Mouse (Mus musculus) right cerebral cortex, postnatal 36 days (tissue): ENCODE data around the gene I830077J02Rik.

Experiments used
- DNase-seq, 2 experiments: peaks; one replicate each; pipeline ENCODE4 v3.0.0; 2022; ENCODE audit warnings: low spot score in 2 of 2, mixed read lengths in 1 of 2

Gene I830077J02Rik

DNA sequence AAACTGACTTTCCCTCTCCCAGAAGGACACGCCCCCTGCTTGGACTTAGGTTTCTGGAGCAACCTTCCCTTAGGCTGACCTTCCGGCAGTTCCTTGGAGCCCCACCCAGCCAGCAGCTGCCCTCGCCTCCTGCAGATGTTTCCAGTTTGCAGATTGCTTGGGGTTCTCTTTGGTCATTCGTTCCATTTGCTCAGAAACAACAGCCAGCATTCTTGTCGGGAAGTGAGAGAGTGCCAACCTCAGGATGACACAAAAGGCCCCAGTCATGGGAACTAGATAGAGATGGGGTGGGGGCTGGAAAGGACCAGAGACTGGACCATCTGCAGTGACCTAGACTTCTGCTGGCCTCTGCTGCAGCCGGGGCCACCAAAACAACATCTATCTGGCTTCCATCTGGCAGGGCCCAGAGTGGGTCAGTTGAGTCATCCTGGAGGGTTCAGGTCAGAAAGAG, 38.5 kb downstream of the I830077J02Rik start:
- DNase-seq: no peak

DNA sequence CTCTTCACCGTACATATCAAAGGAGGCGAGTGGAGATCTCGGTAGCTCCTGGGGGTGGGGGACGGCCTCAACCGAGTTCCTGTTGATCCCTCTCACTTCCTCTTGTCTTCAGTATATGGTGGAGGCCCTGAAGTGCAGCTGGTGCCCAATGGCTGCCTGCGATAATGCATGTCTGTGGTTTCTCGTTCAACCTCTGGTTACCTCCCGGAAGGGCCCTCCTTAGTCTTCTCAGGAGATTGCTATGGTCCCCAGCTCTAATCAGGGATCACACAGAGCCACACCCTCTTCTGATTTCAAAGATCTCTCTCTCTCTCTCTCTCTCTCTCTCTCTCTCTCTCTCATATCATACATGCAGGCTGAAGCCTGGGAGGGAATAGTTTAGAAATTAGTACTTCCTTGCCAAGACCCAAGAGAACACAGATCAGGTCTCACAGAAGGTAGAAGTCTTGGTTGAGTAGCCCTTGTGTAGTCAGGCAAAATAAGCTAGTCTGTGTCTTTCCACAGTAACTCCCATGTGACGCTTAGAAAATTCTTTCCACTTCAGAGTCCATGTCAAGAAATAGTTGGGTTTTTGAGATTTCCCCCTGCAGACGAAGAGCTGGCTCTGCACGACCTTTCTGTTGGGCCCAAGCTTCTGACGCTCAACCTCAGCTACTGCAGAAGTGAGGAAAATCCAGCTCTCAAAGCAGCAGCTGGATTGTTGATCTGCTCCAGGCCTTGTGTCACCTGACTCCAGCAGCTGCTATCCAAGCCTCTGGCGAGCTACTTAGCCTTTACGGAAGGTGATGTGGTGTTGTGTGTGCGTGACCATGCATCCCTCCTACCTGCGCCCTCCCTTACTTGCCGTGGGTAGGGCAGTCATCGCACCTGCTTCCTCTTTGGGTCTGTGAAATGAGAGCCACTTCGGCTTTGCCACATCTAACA, 39.6 kb downstream of the I830077J02Rik start:
- DNase-seq: no peak

DNA sequence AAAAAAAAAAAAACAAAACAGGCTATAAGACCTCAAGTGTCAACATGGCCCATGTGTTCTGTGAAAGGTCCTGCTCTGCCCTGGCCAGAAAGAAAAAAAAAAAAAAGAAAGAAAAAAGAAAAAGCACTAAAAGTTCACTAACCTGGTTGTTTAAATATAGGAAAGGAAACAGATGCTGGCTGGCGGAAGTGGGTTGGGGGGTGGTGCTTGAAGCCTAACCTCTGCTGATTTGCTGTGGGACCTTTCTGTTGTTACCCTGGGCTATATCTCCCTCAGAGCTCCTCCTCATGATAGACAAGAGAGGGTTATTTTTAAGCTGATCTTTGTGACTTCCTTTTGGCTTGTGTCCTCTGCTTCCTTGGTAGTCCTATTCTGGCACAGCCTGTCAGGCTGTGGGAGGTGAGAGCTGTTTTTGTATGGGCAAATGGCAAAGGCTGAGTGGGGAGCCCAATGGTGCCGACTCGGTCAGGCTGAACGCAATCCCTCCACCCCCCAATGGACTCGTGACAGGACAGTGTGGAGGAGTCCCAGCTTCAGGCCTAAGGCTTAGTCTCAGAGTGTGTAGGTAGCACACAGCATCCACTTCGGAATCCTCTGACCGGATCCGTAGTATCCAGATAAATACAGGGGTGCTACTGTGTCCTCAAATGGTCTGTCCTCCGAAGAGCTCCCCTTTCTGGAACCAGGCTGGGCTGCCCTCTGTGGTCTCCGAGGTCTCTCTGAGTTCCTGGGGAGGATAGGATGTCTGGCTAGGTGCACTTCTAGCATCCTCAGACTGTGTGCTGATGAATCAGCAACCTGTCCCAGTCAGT, 40.5 kb downstream of the I830077J02Rik start:
- no peak for DNase-seq

DNA sequence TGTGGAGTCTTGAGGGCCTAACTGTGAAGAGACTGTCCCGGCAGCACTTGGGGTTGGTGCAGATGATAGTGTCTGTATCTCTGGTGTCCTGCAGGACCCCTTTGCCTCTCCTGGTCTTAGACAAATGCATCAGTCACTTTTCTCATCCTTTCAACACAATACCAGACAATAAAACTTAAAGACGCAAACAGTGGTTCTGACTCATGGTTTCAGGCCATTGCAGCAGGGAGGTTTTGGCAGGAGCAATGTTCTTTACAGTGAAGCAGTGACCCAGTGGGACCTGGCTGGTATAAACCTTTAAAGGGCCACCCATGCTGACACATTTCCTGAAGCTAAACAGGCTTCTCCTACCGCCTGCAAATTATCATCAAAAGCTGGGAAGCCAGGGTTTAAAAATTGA, 41.3 kb downstream of the I830077J02Rik start:
- DNase-seq: no peak

DNA sequence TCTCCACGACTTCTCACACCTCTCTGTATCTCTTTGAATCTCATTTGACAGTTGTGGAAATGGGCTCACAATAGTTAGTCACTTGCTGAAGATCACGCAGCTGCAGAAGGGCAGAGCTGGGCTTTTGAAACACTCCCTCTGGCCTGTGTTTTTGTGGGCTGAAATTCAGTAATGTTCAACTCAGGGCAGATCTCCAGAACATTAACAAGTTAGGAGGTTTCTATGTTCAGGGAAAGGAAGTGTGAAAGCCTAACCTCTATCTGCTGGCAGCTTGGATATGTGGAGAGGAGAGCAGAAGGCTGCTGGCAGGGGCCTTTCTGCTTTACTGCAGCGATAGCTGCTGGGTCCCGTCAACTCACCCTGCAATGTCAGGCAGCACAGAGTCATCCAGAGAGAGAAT, 42.2 kb downstream of the I830077J02Rik start:
- no peak for DNase-seq

DNA sequence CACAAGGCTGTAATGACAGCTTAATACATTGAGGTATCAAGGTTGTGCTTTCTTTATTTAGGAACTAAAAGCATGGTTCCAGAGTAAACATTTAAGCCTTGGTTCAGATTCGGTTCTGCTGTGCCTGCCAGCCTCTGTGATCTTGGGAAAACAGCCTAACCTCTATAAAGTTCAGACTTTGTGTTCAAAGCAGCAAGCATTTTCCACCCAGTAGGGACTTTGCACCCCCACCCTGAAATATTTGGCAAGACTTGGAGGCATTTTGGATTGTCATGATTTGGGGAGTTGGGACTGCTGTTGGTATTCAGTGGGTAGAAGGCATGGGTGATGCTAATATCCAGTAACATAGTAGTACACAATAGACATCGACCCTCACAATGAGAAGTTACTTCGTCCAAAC, 43.5 kb downstream of the I830077J02Rik start:
- no peak for DNase-seq

DNA sequence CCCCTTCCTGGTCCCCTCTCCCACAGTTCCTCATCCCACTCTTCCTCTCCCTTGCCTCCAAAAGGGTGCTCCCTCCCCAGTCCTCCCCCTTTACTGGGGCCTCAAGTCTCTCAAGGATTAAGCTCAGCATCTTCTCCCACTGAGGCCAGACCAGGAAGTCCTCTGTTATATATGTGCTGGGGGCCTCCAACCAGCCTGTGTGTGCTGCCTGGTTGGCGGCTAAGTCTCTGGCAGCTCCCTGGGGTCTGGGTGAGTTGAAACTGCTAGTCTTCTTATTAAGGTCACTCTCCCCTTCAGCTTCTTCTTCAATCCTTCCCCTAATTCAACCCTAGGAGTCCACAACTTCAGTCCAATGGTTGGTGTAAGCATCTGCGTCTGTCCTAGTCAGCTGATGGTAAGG, 49.4 kb downstream of the I830077J02Rik start:
- DNase-seq: no peak

DNA sequence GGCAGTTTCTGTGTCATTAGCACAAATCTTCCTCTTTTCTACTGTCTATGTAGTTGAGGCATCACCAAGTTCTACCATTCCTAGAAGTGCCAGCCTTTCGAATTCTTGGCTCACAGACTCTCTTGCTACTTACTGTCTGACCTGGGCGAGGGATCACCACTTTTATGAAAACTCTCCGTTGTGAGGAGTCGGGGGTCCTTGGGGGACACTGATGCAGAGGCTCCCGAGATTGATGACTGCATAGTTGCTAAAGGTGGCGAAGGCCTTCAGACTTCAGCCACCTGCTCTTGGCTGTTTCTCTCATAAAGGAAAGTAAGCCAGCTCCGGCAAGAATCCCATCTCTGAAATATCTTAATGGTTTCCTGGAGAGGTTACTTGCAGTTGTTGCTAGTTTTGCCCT, 50.4 kb downstream of the I830077J02Rik start:
- DNase-seq: no peak

DNA sequence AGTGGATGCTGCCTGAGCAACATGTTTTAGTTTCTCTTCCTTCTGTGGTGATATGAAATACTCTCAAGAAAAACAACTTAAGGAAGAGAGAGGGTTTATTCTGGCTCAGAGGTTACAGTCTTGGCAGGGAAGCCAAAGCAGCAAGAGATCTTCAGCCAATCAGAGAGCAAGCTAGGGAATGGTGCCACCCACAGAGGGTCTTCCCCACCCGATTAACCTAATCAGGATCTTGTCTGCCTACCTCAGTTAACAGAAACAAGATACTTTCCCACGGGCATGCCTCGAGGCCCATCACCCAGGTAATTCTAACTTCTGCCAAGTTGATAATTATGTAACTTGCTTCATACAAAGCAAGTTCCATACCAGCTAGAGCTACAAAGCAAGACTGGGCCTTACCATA, 52.0 kb downstream of the I830077J02Rik start:
- DNase-seq: no peak

DNA sequence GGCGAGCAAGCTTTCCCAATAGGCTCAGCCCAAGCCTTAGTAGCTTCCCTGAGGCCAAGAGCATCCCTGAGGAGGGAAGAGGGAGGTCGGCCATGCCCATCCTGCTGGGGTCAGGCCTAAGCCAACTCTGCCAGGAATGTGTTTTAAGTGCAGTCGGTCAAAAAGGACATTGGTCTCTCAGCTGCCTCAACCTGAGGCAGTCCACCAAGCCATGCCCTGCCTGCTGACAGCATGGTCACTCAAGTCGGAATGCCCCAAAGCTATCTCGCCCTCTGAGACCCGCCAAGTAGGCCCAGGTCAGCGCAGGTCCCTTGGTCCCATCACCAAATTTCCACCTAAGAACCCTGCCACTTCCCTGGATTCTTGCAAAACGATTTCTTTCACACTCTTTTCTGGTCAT, 53.7 kb downstream of the I830077J02Rik start:
- DNase-seq: no peak

DNA sequence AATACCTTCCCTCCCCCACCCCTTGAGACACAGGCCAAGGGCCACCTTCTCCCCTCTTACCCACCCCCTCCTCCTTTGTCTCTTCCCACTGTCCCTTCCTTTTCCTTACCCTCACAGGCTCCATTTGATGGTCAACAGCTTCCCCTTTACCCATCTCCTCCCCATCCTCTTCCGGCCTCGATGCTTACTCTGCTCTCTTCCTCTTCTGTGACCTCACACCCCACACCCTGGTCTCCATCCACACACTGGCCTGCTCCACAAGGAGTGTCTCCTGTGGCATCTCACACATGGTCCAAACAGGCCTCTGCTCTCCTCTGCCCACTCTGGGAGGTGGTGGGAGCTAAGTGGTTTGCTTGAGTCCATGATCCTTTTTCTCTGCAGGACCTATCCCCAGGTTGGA, 54.5 kb downstream of the I830077J02Rik start:
- no peak for DNase-seq

DNA sequence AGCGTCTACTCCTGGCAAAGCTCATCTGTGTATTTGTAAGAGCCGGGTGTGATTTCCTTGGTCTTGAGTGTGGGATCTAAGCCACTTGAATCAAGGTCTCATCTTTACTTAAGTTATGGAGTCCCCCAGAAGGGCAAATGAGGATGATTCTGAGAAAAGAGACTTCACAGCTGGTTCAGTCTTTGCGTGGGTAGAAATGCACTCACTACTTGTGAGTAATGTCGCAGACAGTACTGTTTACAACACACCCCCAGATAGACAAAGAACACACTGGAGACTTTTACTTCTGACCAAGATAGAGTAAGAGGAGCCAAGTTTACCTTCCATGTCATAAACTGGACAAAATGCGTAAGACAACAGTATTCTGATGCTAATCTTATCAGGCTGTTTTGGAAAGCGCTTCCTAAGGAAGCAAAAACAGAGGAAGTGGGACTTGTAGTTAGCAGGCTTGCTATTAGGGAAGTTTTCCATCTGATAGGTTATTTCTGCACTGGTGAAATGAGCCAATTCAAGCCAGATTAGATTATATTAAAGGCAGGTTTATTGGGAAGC, 55.1 kb downstream of the I830077J02Rik start:
- no peak for DNase-seq

DNA sequence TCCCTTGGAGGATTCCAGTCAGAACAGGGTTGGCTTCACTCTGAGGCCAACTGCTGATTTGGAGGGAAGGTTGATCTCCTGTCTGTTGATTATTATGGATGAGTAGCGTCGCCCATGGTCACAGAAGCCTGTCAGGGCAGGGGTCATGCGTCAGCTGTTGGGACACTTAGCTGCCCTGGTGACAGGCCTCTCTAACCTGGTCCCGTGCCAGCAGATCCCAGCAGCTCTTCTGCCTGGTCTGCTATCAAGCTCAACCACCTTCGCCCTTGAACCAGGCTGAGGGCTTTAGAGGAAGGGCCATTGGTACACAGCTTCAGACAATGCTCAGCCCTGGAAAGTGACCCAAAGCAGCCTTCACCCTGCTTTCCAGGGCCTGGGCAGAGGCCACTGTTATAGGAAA, 56.4 kb downstream of the I830077J02Rik start:
- no peak for DNase-seq
